Mouse (Mus musculus): ENCODE results near the gene Fam71f2. TPM values are rescaled to one million over a fixed set of nuclear protein-coding genes. Genes with fewer than 3 reads are reported as not detected.
A peak's percentile ranks its signal among the peaks of the same experiment; 100 is the strongest.

Gene Fam71f2
- polyA plus RNA-seq (2012; rRNA removed): 0.38 and 0.81 TPM in 2 replicates

GRCm38 (mm10) chr6:29279293-29279692, at the start of gene Fam71f2:
TSS of gene Fam71f2 (plus strand) at chr6:29279593.
- WGBS: 82% methylated on average over 8 of the region's 8 CpGs
- no peak for DNase-seq (ENCODE audit: low read depth, low spot score)

DNA sequence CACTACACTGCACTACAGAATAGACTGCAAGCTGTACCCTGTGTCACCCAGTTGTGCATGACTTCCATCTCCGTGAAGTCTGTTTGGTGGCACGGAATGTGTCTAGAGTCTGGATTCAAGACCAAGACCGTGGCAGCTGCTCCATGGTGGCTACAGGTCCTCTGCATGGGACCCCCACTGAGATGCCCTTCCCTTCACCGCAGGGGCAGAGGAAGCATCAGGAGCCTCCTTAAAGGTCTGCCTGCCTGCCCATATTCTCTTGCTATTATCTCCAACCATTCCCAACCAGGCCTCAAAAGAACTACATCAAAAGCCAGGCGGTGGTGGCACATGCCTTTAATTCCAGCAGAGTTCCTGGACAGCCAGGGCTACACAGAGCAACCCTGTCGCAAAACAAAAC, 49.0 kb upstream of the Fam71f2 start:
- no peak for DNase-seq (ENCODE audit: low read depth, low spot score)
- WGBS: 72% methylated on average over 6 of the region's 6 CpGs

GRCm38 (mm10) chr6:29231799-29232198, 47.6 kb upstream of the Fam71f2 start:
- DNase-seq (ENCODE audit: low read depth, low spot score): no peak
- 70% methylated on average over 3 of the region's 3 CpGs for WGBS

- 56% methylated on average over 6 of the region's 6 CpGs for WGBS
- no peak for DNase-seq (ENCODE audit: low read depth, low spot score)
Observed at GRCm38 (mm10) chr6:29232321-29232720, 47.1 kb upstream of the Fam71f2 start.

DNA sequence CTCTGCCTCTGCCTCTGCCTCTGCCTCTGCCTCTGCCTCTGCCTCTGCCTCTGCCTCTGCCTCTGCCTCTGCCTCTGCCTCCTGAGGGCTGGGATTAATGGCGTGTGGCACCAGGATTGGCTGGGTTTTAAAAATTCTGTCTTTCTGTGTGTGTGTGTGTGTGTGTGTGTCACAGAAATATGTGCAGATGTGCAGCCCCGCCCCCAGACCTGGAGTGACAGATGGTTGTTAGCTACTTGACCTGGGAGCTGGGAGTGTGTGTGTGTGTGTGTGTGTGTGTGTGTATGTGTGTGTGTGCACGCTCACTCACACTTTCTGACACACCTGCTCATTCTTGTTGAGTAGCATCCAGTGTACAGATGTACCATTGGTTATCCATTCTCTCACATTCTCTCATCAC, 45.7 kb upstream of the Fam71f2 start:
- no peak for DNase-seq (ENCODE audit: low read depth, low spot score)
- 57% methylated on average over 3 of the region's 3 CpGs for WGBS

DNA sequence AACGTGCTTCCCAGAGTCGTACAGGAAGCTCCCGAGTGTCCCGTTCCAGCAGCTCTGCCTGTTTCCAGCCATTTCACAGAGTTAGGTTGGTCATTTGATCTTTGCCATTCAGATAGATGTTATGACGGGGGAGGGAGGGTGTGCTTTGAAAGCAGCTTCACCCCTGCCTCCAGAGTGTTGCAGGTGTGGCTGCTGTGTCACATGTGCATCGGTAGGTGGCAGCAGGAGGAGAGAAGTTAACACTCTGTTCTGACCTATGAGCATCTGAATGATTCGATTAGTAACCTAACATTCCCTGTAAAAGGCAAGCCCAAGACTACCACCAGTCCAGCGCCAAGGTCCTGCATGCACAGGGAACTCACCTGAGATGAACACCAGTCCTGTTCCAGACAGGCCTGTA, 45.1 kb upstream of the Fam71f2 start:
- WGBS: 38% methylated on average over 8 of the region's 8 CpGs
- DNase-seq (ENCODE audit: low read depth, low spot score): no peak

- no peak for DNase-seq (ENCODE audit: low read depth, low spot score)
- 34% methylated on average over 2 of the region's 2 CpGs for WGBS
Observed at GRCm38 (mm10) chr6:29240806-29241205, 38.6 kb upstream of the Fam71f2 start.

- 33% methylated on average over 2 of the region's 2 CpGs for WGBS
- no peak for DNase-seq (ENCODE audit: low read depth, low spot score)
Observed at GRCm38 (mm10) chr6:29241697-29242096, 37.7 kb upstream of the Fam71f2 start.

DNA sequence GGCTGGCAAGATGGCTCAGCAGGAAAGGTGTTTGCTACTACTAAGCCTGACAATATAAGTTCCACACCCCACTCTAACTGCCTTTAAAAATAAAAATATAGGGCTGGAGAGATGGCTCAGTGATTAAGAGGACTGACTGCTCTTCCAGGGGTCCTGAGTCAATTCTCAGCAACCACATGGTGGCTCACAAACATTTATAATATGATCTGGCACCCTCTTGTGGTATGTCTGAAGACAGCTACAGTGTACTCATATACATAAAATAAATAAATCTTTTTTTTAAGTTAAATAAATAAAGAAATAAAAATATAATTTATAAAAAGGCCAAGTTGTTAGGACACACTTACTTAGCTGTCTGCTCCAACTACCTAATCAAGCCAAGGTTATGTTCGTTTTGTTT, 37.1 kb upstream of the Fam71f2 start:
- DNase-seq (ENCODE audit: low read depth, low spot score): no peak
- whole genome bisulfite sequencing: 63% methylated on average over 1 of the region's 1 CpGs

GRCm38 (mm10) chr6:29245272-29246120, 33.9 kb upstream of the Fam71f2 start:
- 61% methylated on average over 14 of the region's 14 CpGs for WGBS

GRCm38 (mm10) chr6:29246183-29246582, 33.2 kb upstream of the Fam71f2 start:
- DNase-seq (ENCODE audit: low read depth, low spot score): no peak
- 51% methylated on average over 3 of the region's 3 CpGs for WGBS

More at GRCm38 (mm10) chr6:29245272-29246120, 33.9 kb upstream of the Fam71f2 start:
- DNase-seq (ENCODE audit: low read depth, low spot score): no peak

DNA sequence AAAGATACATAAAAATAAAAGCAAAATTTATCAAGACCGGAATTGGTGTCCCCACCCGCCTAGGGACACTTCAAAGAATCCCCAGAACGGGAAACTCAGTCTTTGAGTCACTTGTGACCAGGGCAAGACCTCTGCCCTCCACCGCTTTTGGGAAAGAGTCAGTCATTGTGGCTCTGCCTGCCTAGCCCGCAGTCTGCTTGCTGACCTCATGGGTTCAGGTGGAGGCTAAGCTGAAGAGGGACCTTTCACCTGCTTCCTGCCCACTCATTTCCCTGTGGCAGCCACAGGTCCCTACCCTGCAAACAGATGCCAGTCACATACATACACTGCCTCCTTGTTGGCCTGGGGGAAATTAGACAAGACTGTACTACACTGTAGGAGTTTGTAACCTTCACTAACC, 32.8 kb upstream of the Fam71f2 start:
- 29% methylated on average over 5 of the region's 5 CpGs for WGBS
- no peak for DNase-seq (ENCODE audit: low read depth, low spot score)

DNA sequence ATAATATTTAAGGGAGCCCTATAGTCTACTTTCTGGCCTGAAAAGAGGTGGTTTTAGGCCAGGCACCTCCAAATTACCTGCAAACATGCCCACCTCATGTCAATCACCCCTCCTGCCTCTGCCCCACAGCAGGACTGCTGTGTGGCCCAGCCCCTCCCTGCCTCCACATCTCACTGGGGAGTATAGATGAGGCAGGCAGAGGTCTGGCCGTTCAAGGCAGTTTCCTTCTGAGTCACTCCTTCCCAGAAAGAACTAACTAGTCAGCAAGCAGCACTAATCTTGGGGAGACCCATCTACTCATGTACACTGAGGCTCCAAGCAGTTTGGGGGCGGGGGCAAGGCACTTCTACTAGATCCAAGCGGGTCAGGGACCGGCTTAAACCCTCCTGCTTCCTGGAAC, 32.3 kb upstream of the Fam71f2 start:
- WGBS: 27% methylated on average over 4 of the region's 4 CpGs

GRCm38 (mm10) chr6:29259418-29259817, 20.0 kb upstream of the Fam71f2 start:
- DNase-seq (ENCODE audit: low read depth, low spot score): no peak
- WGBS: 67% methylated on average over 1 of the region's 1 CpGs

More for the DNA sequence above, 32.3 kb upstream of the Fam71f2 start:
- no peak for DNase-seq (ENCODE audit: low read depth, low spot score)

DNA sequence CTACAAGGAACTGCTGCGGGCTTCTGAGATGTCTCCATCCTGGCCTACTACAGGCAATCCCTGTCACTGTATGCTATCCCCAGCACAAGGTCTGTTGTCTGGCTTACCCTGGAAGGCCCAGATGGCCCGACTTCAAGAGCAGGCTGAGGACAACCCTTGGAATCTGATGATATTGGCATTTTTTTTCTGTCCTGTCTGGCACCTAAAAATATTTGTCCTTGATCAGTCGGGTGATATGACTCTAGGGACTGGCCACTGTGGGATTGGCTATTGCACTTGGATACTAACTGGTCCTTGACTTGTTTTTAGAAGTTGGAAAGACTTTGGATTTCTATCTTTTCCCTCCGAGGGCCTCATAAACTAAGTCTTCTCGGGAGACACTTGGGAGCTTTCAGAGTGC, 17.6 kb upstream of the Fam71f2 start:
- 73% methylated on average over 5 of the region's 5 CpGs for WGBS
- no peak for DNase-seq (ENCODE audit: low read depth, low spot score)

- DNase-seq (ENCODE audit: low read depth, low spot score): no peak
- WGBS: 68% methylated on average over 6 of the region's 6 CpGs
Observed at GRCm38 (mm10) chr6:29263650-29264455, 15.5 kb upstream of the Fam71f2 start.

GRCm38 (mm10) chr6:29264456-29264781, 15.0 kb upstream of the Fam71f2 start:
- WGBS: 80% methylated on average over 3 of the region's 3 CpGs
- DNase-seq (ENCODE audit: low read depth, low spot score): no peak

DNA sequence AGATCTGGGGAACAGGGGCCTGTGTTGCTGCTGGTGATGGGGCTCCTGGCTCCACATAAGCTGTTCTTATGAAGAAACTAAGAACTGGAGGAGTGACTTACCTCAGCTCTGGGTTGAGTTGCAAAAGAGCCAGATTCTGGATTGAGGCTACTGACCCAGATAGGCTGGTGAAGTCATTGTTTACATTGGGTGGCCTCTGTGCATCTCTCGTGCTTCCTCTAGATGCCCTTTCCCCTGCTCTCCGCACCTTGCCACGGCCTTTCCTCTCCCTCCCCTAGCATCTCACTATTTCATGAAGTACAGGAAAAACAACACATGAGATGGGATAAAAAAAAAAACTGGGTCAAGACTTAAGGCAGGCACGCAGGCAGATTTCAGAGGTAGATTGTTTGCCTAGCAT, 12.5 kb upstream of the Fam71f2 start:
- DNase-seq (ENCODE audit: low read depth, low spot score): no peak
- WGBS: 43% methylated on average over 4 of the region's 4 CpGs

- WGBS: 64% methylated on average over 6 of the region's 6 CpGs
- no peak for DNase-seq (ENCODE audit: low read depth, low spot score)
Observed at GRCm38 (mm10) chr6:29269006-29269668, 10.3 kb upstream of the Fam71f2 start.

- 2% methylated on average over 8 of the region's 8 CpGs for WGBS
- DNase-seq (ENCODE audit: low read depth, low spot score): peak; percentile 27
Observed at GRCm38 (mm10) chr6:29270961-29271360, 8.4 kb upstream of the Fam71f2 start.
